Mouse (Mus musculus): ENCODE results near the gene Pmel. TPM values are rescaled to one million over a fixed set of nuclear protein-coding genes. Genes with fewer than 3 reads are reported as not detected.
A peak's percentile ranks its signal among the peaks of the same experiment; 100 is the strongest.

Gene Pmel
- total and polyA plus RNA-seq, 3 experiments, result 0.15 to 0.45 TPM; not detected in 1

- no peak for TF ChIP-seq MYC (IDR thresholded peaks at IDR 0.05; ENCODE audit: low read depth, low read length)
Observed at GRCm38 (mm10) chr10:128702328-128703007, 1.5 kb upstream of the Pmel start (continued).

GRCm38 (mm10) chr10:128704491-128705316 is 709 bp downstream of the Pmel start, which contains the start of gene Cdk2:
Cdk2 (minus strand) TSS chr10:128705031.
- Histone ChIP-seq H3K4me3 (ENCODE audit: control insufficient read depth in 1 of 2, insufficient read depth in 1 of 2, low read depth in 2 of 2, low read length in 2 of 2) (peak within 1 kb of the TSS; percentile 76 to 92), H3K4me1 (ENCODE audit: control insufficient read depth in 1 of 2, insufficient read depth in 2 of 2, low read length in 2 of 2) (peaks cover 13 to 22% of the 10 kb centered on the region in 2 experiments), H3K9ac (ENCODE audit: control insufficient read depth, low read depth, low read length, poor library complexity, severe bottlenecking) (peak within 1 kb of the TSS; percentile 100), H3K79me2 (ENCODE audit: control insufficient read depth, insufficient read depth, low read length, poor library complexity) (peaks cover 14% of the 10 kb centered on the region), H3K27me3 (ENCODE audit: control insufficient read depth in 1 of 2, insufficient read depth in 2 of 2, low read length in 2 of 2) (no peaks in the 10 kb centered on the region), H3K36me3 (ENCODE audit: control insufficient read depth in 1 of 2, insufficient read depth in 2 of 2, low read length in 2 of 2) (peaks cover 1 to 26% of the 10 kb centered on the region in 2 experiments; a peak in 3 of 4 replicates), H3K9me3 (replicated peaks; ENCODE audit: insufficient read depth, low read length) (no peaks in the 10 kb centered on the region), H3K27ac (ENCODE audit: control insufficient read depth, low read depth, low read length) (peak within 1 kb of the TSS; percentile 95)
- peak; percentile 65 for TF ChIP-seq MAZ (IDR thresholded peaks at IDR 0.05; ENCODE audit: low read depth, low read length)
- TF ChIP-seq BHLHE40 (IDR thresholded peaks at IDR 0.05; ENCODE audit: borderline replicate concordance, low read depth, low read length), result peak; percentile 76; the same call in 1 of the 2 replicates
- no peak for TF ChIP-seq NRF1 (IDR thresholded peaks at IDR 0.05; ENCODE audit: insufficient read depth, low read depth, low read length, poor library complexity, severe bottlenecking)
- TF ChIP-seq POLR2AphosphoS2 (IDR thresholded peaks at IDR 0.05; ENCODE audit: low read length), result peak; percentile 66; the same call in 1 of the 2 replicates
- peak; percentile 87 for TF ChIP-seq ZMIZ1 (IDR thresholded peaks at IDR 0.05; ENCODE audit: low read depth, low read length)
- peak; percentile 4; the same call in 1 of the 2 replicates for TF ChIP-seq HCFC1 (IDR thresholded peaks at IDR 0.05; ENCODE audit: low read depth, low read length)
- TF ChIP-seq CTCF (IDR thresholded peaks at IDR 0.05 in 2 of 3, conservative IDR thresholded peaks at IDR 0.05 in 1 of 3; ENCODE audit: control insufficient read depth in 1 of 3, insufficient read depth in 1 of 3, low read depth in 2 of 3, low read length in 3 of 3, poor library complexity in 1 of 3, severe bottlenecking in 1 of 3), result no peak
- peak; percentile 51 to 97 for TF ChIP-seq POLR2A (IDR thresholded peaks at IDR 0.05; ENCODE audit: control insufficient read depth in 1 of 2, insufficient read depth in 1 of 2, low read depth in 1 of 2, low read length in 2 of 2, poor library complexity in 1 of 2)
- TF ChIP-seq ELF1 (IDR thresholded peaks at IDR 0.05; ENCODE audit: low read depth, low read length), result peak; percentile 92
- peak; percentile 68 for TF ChIP-seq SIN3A (IDR thresholded peaks at IDR 0.05; ENCODE audit: low read length)
- TF ChIP-seq ZNF384 (IDR thresholded peaks at IDR 0.05; ENCODE audit: low read depth, low read length), result no peak
- TF ChIP-seq MAX (IDR thresholded peaks at IDR 0.05; ENCODE audit: low read length), result no peak; the same call in 1 of the 2 replicates
- TF ChIP-seq RAD21 (IDR thresholded peaks at IDR 0.05; ENCODE audit: low read depth, low read length), result no peak
- peak; percentile 69; the same call in 1 of the 2 replicates for TF ChIP-seq MXI1 (IDR thresholded peaks at IDR 0.05; ENCODE audit: low read depth, low read length)
- TF ChIP-seq NELFE (IDR thresholded peaks at IDR 0.05; ENCODE audit: low read depth, low read length), result peak; percentile 93
- TF ChIP-seq UBTF (IDR thresholded peaks at IDR 0.05; ENCODE audit: borderline replicate concordance, insufficient read depth, low read depth, low read length), result no peak; the same call in 1 of the 2 replicates
- TF ChIP-seq TBP (IDR thresholded peaks at IDR 0.05; ENCODE audit: low read depth, low read length), result peak; percentile 71; the same call in 1 of the 2 replicates
- TF ChIP-seq USF1 (IDR thresholded peaks at IDR 0.05; ENCODE audit: low read depth, low read length), result peak; percentile 72
- peak; percentile 67 for TF ChIP-seq TCF12 (IDR thresholded peaks at IDR 0.05; ENCODE audit: low read depth, low read length)
- peak; percentile 94 for DNase-seq (ENCODE audit: low read depth, low spot score)
